Mouse (Mus musculus): ENCODE measurements around the gene Ap3d1.

The Ap3d1 gene

DNA sequence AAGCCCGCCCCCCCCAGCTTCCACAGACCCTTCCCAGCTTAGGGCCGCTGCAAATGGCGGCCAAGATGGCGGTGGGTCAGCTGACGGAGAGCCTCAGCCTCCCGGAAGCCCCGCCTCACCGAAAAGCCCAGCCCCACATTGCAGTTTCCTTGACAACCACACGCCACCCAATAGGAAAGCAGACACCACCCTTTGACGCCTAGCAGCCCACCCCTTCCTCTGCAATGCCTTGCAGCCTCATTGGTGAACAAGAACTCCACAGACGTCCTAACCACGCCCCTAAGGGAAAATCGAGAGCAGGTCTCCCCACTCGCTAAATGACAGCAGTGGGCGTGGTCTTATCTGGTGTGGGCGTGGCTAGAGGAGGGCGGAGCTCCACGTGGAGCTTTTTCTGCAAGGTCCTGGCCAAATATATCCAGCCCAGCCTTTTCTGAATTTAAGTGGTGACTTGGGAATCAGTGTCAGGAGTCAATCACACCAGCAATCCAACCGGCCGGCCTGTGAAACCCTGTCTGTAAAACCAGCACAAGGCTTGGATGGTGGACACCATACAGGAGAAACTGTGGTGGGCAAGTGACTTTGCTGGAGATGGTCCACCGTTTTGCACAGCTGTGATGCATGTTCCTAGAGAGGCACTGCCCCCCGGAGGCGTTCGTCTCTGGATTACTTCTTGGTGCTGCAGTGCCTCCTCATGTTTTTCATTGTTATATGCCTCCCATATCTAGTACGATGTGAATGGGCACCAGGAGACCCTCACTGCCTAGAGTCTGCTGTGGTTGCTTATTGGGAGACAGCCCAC is at the start of gene Ap3d1:
Gene Ap3d1 (minus strand): TSS at position 85 of the 799 bp plus-strand sequence.
- peak; percentile 93 for DNase-seq (ENCODE audit: extremely low spot score, low spot score)

DNA sequence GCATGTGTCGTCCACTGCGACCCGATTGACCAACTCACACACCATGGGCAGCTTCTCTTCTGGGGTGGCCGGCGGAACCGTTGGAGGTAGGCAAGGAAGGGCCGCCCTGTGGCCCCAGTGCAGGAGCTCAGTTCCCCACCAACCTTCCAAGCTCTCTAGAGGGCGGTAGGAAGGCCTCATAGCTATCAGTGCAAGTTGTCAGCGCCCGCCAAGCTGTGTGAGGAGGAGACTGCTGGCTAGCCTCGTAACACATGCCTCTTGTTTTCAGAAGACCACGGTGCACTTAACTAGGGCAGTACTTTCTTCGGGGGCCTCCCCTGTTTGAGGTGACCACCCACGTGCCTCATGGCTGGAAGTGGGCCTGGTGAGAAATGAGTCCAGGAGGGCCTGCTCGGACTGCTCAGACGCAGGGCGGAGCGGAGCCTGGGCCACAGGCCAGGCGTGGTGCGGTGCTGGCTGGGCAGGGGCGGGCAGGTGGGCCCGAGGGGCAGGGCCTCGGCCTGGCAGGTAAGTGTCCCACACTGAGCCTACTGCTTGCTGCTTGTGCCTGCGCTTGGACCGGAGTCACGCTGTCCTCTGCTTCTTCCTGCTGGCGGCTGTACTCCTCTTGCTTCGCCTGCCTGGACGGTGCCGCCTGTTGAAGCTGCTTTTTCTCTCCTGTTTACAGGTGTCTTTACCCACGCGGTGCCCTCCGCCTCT is 49.6 kb upstream of the Ap3d1 start:
- no peak for DNase-seq (ENCODE audit: extremely low spot score, low spot score)

DNA sequence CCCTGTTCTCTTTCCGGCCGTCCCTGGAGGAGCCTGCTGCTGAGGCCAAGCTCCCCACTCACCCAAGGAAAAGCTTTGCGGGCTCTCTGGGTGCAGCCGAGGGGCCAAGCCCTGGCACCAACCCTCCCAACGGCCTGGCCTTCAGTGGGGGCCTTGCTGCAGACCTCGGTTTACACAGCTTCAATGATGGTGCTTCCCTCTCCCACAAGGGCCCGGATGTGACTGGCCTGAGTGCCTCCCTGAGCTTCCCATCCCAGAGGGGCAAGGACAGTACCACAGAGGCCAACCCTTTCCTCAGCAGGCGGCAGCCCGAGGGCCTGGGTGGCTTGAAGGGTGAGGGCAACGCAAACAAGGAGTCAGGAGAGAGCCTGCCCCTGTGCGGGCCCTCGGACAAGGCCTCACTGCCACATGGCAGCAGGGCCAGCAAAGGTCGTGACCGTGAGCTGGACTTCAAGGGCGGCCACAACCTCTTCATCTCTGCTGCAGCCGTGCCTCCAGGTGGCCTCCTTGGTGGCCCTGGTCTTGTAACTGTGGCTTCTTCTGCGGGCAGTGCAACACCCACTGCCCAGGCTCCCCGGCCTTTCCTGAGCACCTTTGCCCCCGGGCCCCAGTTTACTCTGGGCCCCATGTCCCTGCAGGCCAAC is 48.8 kb upstream of the Ap3d1 start:
- no peak for DNase-seq (ENCODE audit: extremely low spot score, low spot score)

DNA sequence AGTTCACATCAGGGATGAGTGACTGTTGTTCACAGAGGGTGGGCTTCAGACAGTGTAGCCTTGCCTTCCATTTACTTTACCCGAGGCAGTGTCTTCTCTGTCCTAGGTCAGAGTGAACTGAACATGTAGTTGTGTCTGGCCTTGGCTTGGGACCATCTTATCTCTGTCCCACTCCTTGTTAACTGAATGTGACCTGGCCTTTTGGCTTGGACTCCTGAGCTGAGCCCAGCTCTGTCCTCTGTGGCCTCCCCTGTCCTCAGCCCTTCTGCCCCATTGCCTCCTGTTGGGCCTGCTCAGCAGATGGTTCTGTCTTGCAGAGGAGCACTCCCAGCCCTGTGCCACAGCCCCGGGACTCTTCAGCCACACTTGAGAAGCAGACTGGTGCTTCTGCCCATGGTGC is 45.5 kb upstream of the Ap3d1 start:
- no peak for DNase-seq (ENCODE audit: extremely low spot score, low spot score)

DNA sequence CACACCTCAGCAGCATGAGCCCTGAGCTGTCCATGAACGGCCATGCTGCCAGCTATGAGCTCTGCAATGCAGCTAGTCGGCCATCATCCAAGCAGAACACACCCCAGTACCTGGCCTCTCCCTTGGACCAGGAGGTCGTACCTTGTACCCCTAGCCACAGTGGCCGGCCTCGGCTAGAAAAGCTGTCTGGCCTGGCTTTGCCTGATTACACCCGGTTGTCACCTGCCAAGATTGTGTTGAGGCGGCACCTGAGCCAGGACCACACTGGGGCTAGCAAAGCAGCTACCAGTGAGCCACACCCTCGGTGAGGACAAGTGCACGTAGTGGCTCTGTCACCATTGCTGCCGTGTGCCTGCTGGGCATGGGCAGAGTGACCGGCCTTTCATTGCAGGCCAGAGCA is 43.9 kb upstream of the Ap3d1 start:
- DNase-seq (ENCODE audit: extremely low spot score, low spot score), result no peak

DNA sequence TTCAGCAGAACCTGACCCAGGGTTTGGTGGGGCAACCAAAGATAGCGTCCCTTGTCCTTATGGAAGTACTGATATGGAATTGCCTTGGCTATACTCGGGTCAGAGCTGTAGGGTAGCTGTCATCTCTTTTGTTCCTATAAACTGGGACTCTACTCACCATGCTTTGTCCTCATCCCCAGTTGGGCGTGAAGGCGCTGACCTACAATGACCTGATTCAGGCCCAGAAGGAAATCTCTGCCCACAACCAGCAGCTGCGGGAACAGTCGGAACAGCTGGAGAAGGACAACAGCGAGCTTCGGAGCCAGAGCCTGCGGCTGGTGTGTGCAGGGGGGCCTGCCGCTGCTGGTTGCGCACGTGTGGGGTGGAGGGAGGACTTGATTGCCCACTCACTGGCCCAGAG is 42.8 kb upstream of the Ap3d1 start:
- no peak for DNase-seq (ENCODE audit: extremely low spot score, low spot score)

DNA sequence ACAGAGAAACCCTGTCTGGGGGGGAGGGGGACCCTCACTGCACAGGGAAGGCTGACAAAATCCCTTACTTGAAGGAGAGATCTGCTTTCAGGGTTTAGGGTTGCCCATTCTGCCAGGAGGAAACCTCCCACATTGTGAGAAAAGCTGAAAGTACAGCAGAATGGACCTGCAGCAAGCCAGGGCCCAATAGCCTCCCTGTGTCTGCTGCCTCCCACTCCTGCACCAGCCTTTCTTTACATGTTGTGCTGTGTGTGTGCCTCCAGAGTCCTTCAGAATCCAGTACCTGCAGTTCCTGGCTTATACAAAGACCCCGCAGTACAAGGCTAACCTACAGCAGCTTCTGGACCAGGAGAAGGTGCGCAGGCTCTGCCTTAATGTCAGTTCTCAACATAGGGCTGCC is 42.2 kb upstream of the Ap3d1 start:
- no peak for DNase-seq (ENCODE audit: extremely low spot score, low spot score)

DNA sequence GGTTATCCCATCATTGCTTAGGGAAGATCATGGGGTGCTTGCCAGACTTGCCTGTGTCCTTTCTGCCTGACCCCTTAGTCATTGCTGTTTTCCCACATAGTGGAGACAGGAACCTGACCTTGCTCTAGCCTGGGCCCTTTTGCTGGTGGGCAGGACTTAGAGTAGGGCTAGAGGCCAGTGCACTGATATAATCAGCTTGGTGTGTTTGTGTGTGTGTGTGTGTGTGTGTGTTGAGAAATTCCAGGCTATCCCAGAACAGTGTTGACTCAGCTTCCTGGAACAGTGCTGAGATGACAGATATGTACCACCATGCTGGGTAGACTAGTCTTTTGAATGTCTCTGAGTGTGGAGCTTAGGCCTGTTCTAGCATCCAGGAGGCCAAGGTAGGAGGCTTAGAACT is 37.5 kb upstream of the Ap3d1 start:
- DNase-seq (ENCODE audit: extremely low spot score, low spot score), result no peak

DNA sequence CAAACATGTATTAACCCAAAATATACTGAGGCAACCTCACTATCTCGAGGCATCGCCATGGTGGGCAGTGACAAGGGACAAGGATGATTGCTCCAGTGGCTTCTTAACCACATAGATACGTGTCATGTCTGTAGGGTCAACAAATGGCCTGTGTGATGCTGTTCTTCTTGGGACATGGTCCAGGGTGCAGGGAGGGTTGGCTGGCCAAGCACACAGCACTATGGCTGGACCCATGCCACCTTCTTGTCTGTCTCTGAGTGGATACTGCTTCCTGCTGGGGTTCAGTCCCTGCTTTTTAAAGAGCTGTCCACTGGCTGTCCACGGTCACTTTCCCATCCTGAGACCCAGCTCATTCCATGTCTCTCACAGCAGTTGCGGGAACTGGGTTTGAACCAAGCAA is 35.1 kb upstream of the Ap3d1 start:
- no peak for DNase-seq (ENCODE audit: extremely low spot score, low spot score)

DNA sequence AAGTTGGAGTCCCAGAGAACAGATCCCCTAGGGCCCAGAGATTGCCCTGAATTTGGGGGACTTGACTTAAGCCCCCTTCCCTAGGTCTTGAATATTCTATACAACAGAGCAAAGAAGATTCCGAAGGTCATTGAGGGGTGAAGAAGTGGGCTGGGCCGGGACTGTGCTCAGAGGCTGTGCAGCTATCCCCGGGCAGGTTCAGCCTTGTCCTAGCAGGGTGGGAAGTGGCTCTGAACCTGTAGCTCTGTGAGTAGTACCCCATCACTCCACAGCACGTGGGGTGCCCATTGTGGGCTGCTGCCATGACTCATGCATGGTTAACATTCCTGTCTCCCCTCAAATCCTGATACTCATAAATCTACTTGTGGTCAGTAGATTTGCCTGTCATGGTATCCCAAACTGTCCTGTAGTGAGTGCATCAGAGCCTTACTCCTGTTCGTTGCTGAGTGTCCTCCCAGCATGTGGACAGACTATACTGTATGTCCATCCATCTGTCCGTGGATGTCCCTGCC is 34.4 kb upstream of the Ap3d1 start:
- DNase-seq (ENCODE audit: extremely low spot score, low spot score), result no peak

DNA sequence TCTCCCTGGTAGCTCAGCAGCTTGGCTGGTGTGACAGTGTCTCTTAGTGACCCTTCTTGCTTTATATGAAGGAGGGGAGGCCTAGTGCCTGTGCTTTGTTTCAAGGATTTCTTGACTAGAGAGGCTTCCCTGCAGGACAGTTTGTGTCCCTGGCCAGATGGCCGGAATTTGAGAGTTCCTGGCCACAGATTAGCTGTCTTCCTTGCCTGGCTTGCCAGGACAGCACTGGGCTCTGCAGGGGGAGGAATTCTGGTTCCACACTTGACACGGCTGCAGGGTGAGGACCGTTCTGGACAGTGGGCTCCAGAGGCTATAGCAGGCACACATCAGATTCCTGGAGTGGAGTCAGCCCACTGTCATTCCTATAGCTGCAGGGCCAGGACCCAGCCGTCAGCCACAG is 33.7 kb upstream of the Ap3d1 start:
- DNase-seq (ENCODE audit: extremely low spot score, low spot score), result no peak

DNA sequence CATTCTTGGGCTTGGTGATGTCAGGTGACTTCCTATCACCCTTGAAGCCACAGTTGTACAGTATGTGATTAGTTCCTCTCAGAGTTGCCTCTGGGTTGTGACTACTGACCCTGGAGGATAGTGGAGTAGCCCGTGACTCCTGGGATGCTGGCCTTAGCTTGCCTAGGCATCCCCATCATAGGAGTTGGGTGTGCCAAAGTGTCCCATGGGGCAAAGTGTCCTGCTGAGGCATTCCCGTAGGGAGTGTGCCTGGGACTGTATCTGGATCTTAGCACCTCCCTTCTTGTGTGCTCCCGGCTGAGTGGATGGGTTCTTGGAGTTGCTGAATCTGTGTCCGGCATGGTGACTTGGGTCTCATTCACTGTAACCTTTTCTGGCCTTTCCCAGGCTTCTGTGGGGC is 32.9 kb upstream of the Ap3d1 start:
- no peak for DNase-seq (ENCODE audit: extremely low spot score, low spot score)

DNA sequence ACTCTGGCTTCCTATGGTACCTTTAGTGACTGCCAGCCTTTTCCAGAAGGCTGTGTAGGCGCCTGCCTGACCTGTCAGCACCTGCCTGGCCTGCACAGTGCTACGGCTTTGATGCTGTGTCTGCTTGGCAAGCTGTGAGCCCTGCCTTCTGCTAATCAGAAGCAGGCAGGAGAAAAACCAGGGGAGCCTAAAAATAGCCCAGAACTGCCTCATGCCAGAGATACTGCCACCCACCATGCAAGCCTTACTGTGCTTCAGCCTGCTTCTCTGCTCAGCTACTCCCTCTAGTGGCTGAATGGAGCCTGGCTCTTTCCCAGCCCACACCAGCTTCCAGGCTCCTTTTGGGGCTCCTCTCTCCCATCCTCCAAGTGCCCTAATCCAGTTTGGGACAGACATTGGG is 32.5 kb upstream of the Ap3d1 start:
- peak; percentile 66 for DNase-seq (ENCODE audit: extremely low spot score, low spot score)

DNA sequence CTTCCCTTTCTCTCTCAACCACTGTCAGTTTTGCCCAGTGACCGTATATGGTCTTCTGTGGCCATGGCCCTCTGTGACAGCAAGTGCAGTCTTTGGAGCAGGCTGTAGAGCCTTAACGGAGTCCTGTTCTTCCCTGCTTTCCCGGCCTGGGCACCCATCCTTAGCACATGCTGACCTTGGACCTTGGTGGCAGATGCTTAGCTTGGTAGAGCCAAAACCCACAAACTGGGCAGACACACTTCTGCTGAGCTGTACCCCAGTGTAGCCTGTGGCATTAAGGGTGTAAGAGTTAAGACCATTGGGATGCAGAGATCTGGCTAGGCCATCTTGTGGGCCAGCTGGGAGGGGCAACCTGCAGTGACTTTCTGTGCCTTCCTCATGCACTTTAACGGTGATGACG is 31.8 kb upstream of the Ap3d1 start:
- DNase-seq (ENCODE audit: extremely low spot score, low spot score), result no peak

DNA sequence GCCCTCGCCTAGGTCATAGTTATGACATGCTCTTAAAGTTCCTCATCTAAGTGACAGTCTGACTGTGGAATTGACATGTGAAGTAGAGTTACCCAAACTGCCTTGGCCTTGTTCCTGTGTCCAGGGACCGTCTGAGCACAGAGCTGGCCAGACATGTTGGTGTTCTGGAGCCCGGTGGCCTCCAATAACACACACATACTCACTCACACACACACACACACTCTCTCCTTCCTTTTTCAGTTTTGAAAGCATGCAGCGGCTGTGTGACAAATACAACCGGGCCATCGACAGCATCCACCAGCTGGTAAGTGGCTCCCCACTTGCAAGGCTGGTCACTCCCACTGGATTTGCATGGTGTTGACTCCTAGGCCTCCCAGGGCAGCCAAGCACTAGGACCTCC is 26.3 kb upstream of the Ap3d1 start:
- DNase-seq (ENCODE audit: extremely low spot score, low spot score), result no peak

DNA sequence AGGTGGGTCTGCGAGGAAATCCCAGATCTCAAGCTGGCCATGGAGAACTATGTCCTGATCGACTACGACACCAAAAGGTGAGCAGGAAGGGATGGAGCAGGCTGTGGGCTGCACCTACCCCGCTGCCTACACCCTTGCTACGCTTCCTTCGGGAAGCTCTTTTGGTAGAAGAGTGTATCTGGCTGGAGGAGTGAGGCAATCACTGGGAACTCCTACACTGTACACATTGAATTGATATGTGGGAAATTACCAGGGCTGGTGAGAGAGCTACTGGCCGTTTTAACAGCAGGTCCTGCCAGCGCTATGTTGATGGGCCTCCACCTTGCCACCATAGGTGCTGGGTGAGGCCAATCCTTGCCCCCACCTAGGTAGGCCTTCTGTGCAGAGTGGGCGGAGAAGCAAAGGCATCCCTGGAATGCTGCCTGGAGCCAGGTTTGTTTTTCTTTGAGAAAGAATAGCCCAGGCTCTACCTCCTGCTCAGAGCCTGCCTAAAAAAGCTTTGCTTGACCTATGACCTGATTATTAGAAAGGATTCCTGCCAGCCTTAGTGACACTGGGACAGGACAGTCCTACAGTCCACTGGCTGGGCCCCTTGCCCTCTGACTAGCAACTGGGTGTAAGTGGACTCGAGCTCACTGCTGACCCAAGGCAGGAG is 24.2 kb upstream of the Ap3d1 start:
- no peak for DNase-seq (ENCODE audit: extremely low spot score, low spot score)

DNA sequence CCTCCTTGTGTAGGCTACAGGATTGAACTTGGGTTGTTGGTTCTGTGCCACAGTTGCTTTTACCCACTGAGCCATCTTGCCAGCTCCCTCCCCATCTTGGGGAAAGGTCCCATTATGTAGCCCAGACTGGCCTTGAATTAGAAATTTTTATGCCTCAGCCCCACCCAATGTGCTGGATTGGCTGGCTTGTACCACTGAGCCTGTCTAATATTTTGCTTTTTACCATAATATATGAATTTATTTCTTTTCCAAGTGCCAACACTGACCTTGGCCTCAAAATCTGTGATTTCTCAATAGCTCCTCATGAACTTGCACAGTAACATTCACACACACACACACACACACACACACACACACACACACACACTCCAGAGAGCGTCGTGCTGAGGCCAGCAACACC is 23.7 kb upstream of the Ap3d1 start:
- DNase-seq (ENCODE audit: extremely low spot score, low spot score), result no peak

DNA sequence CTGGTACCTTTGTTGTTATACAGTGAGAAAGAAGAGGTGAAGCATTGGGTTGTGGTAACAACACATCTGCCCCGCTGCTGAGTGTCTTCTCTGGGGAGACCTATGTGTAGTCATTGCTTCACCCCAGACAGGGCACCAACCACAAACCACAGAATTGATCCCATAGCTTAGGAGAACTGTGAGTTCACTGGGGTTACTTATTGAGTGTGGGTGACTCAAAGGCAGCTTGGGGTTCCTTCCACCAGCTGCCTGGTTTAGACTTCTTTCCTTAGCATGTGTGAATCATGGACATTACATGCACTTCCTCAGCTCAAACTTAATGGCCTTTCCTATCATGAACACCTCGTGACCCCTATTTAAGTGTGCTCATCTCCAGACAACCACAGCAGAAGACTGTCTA is 21.4 kb upstream of the Ap3d1 start:
- DNase-seq (ENCODE audit: extremely low spot score, low spot score), result no peak

DNA sequence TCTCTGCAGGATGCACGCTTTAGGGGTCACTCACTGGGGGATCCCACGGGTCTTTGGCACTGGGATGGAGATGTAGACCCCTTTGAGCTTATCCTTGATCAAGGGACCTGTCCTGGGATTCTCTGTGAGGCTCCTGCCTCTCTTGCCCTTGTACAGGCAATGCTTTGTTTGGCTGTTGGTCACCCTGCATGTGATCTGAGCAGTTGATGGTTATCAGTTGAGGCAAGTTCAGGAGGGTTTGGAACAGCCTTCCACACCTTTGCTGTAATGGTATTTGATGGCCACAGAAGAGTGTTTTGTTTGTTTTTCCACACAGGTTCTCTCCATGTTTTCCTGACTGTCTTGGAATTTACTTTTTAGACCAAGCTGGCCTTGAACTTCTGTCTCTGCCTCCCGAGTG is 19.8 kb upstream of the Ap3d1 start:
- no peak for DNase-seq (ENCODE audit: extremely low spot score, low spot score)

DNA sequence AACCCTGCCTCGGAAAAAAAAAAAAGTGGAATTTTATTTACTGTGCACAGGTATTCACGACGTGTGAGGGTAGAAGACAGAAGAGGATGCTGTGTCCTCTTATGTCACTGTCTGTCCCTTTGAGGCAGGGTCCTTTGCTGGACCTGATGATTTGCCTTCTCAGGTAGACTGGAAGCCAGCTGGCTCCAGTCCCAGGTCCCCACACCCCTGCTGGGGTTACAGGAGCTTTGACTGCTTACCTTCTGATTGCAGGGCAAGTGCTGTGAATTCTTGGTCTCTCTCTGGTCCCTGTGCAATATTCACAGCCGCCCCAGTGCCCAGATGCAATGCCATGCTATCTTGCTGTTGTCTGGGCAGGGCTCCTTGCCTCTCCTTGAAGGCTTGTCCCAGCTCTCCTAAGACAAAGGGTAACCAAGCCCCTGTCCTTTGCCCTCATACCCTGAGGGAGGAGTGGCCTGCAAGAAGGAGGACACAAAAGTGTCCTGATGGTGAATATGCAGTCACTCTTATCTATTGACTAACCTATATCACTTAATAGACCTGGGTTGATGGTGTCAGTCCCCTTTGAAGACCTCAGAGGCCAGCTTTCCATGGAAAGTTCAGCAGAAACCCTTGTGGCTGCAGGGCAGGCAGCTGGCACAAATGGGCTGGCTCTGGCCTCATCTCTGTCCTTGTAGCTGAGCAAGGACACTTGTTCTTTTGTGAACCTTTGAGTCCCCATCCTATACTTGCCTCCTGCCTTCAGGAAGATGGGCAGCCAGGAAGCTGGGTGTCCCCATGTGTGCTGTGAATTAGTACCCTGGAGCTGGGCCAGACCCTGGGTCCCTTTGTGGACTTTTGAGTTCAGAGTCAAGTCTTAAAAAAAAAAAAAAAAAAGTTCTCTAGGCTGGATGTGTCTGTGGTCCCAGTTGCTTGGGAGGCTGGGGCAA is 18.8 kb upstream of the Ap3d1 start:
- DNase-seq (ENCODE audit: extremely low spot score, low spot score), result no peak

DNA sequence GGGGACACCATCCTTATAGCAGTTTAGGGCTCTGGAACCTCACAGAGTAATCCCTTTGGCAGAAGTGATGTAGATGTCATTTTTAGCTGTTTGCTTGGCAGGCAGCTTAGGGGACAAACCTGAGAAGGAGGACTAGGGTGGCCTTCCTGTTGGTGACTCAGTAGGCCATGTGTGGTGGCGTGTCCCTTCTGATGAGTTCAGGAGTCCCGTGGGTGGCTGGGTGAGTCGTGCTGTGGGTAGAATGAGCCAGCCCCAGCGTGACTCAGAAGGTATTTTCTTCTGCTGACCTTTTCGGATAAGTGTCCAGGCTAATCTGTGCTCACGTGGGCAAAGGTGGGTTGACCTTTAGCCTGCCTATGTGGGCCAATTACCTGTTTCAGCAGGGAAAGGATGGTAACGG is 16.6 kb upstream of the Ap3d1 start:
- DNase-seq (ENCODE audit: extremely low spot score, low spot score), result no peak

Measured in neural tube, embryonic 10.5 days (tissue).